Mouse (Mus musculus): ENCODE measurements at regions not wholly inside any gene's neighbourhood (a gene's known extent, or its start where the extent isn't known, plus 50 kb on each side); places are given as distances from the start of the nearest gene placed in this dataset.

DNA sequence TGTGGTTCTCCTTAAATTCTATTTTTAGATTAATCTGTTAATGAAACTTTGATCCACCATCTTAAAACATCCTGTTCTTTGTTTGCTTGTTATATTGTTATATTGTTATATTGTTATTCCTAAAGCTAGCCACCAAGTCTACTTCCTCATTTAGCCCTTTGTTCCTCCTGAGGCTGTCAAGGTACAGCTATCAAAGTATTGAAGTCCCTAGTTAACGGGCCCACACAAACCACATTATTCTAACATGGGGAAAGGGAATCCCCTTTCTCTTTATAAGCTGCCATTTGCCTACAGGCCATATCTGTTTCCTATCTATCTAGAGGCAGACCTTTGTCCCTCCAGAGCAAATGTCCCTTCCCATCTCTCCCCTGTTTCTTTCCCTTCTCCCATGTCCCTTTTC lies 317.0 kb downstream of the Prr30 start:
- DNase-seq (ENCODE audit: low spot score in 2 of 2): no peak

DNA sequence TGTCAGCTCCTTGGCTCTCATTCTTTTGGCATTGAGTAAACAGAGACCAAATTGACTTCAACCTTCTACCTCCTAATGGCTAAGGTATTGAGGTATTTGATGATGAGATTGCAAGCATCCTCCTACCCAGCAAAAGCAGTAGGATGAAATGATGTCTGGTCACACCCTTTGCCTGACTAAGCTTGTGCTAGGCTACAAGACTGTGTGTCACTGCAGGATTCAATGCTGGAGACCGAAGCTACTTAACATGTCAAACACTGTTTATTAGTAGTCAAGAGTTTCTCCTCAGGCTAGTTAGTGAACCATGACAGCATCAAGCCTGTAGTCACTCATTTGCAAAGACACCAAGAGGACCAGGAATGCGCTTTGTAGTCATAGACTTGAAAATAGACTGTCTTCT lies 320.0 kb downstream of the Prr30 start:
- DNase-seq (ENCODE audit: low spot score in 2 of 2): no peak

DNA sequence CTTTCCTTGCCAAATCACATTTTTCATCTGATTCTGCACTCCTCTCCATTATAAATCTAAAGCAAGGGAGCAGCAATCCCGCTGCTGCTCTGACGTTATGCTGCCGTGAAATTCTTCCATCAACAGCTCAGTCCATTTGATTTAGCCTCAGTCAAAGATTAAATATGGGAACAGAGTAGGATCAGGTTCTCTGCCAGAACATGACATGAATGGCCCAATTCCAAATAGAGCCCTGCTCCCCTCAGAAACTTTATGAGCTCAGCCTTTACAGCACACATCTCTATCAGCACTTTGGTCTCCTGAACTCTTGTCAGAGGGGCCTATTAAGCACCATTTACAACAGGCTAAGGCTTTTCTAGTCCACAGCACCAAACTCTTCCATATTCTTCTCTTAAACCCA lies 332.3 kb downstream of the Prr30 start:
- no peak for DNase-seq (ENCODE audit: low spot score in 2 of 2)

DNA sequence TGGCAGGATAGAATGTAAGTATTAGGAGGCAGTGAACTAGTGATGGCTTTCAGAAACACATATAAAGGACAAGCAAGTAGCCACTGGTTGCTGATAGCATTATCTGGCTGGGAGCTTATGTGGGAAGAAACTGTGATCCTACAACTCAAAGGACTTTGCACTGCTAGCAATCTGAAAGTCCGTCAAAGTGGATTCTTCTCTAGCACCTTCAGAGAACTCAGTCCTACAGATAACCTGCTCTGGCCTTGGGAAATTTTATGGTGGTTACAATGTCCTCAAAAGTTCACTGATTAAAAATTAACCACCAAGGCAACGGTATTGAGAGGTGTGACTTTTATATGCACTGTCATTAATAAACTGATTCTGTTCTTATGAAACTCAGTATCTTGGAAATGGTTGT lies 335.3 kb downstream of the Prr30 start:
- no peak for DNase-seq (ENCODE audit: low spot score in 2 of 2)

DNA sequence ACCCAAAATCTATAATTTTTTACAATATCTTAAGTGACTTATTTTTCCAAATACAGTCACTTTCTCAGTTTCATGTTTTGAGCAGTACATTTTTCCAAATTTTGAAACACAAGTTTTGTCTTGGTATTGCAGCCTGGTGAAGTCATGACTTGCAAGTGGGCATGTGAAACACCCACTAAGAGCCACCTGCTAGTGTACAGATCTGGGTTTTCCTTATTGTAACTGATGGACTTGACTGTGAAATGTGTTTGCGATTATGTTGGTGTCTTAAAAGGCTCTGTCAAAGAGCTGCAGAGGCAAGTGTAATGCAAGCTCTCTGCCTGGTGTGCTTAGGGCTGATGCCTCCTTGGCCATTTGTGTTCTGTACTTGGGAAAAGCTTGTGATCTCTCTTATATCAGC lies 336.0 kb downstream of the Prr30 start:
- no peak for DNase-seq (ENCODE audit: low spot score in 2 of 2)

DNA sequence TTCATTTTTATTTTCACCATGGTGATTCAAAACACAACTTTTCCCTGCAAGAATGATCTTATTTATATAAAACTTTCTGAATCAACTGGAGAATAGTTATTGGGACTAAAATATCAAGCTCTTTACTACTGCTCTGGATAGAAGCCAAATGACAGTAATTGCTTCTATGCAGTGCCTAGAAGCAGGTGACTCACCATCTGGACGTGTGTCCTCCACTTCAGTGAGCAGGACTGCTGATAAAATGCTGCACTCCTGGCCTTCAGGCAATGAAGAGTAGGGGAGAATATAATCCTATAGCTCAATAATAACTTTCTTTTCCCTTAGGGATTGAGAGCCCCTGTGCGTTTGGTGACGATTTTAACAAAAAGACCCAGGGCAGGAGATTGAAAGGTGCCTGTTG lies 357.3 kb downstream of the Prr30 start:
- no peak for DNase-seq (ENCODE audit: low spot score in 2 of 2)

Measured in frontal cortex, postnatal 10 days (tissue).